Mouse (Mus musculus): ENCODE measurements around the gene Fam214b.
A peak's percentile ranks its signal among the peaks of the same experiment; 100 is the strongest.

Fam214b gene

DNA sequence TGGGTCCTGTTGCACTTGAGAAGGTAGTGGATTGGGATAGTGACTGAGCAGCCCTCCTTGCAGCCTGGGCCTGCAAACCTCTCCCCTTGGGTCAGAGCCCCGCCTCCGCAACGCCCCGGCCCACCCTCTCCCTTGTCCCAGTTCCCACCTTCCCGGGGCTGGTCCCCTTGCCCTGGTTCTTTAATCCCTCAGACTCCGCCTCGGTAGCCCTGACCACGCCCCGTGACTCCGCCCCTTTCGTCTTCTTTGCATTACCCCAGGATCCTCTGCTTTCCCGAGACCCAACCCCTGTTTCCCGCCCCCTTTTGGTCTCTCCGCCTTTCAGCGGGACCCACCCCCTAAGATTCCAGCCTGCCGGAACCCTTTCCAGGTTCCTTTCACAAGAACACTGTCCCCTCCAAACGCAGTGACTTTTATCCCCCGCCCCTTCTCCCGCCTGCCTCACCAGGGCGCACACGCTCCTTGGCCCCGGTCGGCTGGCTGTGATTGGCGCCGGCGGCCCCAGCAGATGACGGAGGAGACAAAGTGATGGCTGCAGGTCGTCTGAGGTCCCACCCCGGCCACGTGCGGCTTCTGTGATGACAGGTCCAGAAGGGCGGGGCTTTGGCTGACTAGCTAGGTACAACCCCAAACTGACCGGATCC, at the start of gene Fam214b:
TSS of gene Fam214b (minus strand) at position 562 of the 644 bp plus-strand sequence.
- DNase-seq (ENCODE audit: low spot score), result peak; percentile 97

DNA sequence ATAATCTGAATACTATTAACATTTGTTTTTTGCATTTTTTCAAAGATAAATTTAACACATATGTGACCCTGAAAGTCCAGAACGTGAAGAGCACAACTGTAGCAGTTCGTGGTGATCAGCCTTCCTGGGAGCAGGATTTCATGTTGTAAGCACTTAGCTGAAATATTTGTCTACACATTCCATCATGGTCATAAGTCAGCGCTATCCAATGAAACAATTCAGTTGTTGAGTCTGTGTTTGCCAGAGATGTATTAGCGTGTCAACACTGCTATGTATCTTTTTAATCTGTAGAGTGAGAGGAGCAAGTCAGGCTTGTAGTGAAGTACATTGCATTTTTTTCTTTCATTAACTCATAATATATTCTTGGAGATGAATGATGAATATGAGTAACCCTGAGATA, 45.2 kb upstream of the Fam214b start:
- DNase-seq (ENCODE audit: low spot score), result no peak

DNA sequence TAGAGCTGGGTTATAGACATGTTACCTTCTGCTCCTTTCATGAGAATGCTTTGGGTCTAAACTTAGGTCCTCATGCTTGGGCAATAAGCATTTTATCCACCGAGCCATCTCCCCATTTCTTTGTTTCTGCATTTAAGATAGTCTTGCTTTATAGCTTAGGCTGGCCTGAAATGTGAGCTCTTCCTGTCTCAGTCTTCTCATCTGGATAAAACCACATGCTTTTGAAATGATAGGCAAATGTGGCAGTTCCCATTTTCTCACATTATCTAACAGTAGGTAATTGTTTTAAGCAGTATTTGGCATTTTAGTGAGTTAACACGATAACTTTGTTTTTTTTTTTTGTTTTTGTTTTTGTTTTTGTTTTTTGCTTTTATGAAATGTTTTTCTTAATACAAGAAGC, 43.9 kb upstream of the Fam214b start:
- DNase-seq (ENCODE audit: low spot score), result no peak

DNA sequence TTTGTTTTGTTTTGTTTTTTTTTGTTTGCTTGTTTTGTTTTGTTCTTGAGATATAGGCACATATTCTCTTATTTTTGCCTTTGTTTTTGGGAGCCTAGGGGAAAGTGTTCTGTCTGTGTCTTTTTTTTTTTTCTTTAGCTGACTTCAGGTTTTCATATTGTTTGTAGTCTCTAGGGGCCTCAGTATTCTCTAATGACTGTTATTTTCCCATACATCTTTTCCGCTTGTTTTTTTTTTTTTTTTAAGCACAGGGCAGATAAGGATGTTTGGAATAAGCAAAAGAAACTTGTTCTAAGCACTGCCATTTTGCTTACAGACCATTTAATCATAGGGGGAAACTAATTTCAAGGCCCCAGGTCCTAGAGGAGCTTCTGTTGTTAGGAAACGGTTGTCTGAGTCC, 36.4 kb upstream of the Fam214b start:
- no peak for DNase-seq (ENCODE audit: low spot score)

DNA sequence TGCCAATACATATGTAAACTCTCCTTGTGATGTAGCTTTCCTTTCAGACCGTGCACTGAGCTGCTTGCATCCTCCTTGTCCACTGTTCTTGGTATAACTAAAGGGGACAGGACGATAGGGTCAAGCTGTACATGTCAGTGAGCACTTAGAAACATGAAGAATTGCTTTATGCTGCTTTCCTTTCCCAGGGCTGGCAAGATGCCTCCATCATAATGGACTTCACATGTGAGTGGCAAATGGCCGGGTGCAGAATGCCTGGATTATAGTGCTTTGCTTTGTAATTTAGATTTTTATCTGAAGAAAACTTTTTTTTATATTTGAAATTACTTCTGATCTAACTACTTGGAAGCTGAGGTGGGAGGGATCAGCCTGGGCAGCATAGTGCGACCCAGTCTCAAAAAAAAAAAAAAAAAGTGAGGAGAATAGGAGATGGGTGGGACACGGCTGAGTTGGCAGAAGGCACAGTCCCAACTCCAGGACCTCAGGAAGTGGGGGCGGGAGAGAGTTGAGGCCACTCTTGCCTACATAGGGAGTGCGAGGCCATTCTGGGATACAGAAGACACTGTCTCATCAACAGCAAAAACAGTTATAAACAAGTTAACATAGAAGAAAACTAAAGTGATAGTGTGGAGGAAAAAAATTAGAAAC, 32.2 kb upstream of the Fam214b start:
- DNase-seq (ENCODE audit: low spot score), result no peak

DNA sequence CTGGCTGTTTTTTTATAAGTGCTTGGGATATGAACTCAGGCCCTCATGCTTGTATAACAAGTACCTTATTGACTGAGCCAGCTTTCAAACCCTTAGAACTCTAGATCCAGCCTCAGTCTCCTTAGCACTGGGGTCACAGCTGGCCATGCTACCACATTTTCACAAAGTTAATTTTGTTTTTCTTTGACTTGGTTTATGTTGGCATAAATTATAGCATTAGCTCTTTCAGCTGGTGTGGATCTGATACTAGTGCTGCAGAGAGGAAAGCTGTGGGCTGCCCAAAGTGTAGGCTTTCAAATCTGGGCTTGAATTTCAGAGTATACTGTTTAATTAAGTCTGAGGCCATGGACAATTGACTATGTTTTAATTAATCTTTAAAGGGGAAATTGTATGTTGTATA, 28.9 kb upstream of the Fam214b start:
- DNase-seq (ENCODE audit: low spot score), result no peak

DNA sequence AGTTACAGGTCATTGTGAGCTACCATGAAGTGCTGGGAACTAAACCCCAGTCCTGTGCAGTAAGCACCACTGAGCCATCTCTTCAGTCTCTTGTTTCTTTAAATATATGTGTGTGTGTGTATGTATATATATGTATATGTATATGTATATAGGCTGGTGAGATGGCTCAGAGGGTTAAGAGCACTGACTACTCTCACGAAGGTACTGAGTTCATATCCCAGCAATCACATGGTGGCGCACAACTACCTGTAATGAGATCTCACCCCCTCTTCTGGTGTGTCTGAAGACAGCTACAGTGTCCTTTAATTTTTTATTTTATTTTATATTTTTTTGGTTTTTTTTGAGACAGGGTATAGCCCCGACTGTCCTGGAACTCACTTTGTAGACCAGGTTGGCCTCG, 19.5 kb upstream of the Fam214b start:
- DNase-seq (ENCODE audit: low spot score), result no peak

DNA sequence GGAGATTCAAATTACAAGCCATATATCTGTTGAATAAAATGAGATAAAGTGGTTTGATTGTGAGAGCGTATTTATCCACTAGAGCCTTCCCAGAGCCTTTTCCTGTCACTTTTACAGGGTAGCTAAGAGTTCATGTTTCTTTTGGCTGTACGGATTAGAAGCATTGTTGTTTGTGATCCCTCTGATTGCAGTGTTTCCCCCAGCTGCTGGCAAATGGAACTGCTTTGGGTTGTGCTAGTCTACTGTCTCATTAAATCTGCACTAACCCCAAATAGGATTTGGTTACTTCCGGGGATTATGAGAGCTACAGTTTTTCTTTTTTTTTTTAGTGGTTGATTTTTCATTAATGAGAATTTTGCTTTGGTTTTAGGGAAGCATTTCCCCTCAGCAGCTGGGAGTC, 14.3 kb upstream of the Fam214b start:
- no peak for DNase-seq (ENCODE audit: low spot score)

DNA sequence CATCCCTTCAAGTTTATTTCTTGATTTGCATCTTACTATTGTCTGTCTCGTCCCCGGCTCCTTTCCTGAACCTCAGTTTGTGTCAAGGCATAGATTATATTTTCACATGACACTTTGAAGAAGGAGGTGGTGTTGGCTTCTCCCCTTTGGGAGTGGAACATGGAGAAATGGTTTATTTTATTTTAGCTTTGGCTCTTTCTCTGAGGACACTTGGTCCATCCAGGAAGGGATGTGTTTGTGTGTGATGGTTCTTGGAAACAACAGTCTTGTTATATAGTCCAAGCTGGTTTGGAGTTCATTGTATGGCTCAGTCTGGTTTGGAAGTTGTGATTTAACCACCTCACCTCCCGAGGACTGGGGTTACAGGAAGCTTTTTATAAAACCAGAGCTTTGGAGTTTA, 13.7 kb upstream of the Fam214b start:
- DNase-seq (ENCODE audit: low spot score), result no peak

DNA sequence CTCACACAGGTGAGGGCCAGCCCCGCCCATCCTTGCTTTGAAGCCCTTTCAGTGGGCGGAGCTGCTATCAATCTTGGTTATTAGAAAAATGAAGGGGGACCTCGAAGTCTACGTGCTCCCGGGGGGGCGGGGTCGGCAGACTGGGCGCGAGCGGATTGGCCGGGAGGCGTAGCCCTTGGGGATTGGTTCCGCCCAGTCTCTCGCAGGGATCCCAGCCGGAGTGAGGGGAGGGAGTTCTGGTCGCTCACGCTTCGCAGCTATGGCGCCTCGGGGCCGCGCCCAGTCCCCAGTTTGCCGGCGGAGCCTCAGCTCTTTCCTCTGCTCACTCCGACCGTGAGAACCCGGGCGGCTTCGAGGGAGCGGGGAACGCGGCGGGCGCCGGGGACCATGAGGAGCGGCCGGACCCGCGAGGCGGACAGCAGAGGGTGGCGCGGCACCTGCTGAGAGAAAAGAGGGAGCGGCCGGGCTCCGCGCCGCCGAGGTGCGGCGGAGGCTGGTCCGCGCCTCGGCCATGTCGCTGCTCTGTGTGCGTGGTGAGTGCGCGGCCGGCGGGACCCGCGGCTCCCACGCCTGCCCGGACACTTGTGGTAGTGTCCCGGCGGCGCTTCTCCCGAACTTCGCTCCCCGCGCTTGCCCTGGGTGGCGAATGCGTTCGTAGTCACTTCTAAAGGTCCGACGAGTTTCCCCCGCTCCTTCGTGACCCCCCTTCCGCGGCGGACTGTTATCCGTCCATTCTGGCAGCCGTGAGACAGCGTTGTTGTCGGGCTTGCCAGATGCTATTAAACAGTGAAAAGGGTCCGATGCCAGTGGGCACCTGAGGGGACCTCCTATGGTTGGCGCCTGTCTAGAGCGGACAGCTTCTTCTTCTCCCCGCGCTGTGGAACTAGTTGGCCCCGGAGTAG, 13.0 kb upstream of the Fam214b start, which contains the start of gene Unc13b:
TSS of gene Unc13b (plus strand) at position 201 of the 902 bp plus-strand sequence.
- peak; percentile 94 for DNase-seq (ENCODE audit: low spot score)

DNA sequence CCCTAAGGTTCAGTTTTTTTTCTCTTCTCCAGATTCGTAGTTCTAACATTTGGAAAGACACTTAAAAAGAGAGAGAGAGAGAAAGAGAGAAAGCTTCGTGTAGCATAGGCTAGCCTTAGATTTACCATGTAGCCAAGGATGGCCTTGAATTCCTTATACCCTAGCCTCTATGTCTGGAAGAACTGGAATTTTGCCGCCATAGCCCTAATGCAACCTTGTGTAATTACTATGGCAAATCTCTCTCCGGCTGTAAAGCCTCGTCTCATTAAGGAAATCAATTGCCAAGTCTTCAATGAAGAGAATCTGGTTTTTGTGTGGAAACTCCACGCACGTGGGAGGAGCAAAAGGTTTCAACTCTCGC, 12.4 kb upstream of the Fam214b start:
- DNase-seq (ENCODE audit: low spot score), result no peak

DNA sequence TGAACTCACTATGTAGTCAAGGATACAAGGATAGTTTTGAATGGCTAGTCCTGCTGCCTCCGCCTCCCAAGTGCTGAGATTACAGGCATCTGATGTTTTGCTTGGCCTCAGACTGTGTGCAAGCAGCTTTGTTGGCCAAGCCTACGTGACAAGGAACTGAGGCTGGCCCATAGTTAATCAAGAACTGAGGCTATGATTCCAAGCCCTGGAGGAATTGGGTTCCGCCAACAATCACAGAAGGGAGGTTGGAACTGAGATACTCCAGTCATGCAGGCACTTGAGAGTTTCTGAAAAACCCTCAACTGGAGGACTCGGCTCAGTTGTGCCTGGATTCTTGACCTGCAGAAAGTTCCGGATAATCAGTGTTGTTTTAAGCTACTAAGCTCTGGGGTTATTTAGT, 11.6 kb upstream of the Fam214b start:
- no peak for DNase-seq (ENCODE audit: low spot score)

DNA sequence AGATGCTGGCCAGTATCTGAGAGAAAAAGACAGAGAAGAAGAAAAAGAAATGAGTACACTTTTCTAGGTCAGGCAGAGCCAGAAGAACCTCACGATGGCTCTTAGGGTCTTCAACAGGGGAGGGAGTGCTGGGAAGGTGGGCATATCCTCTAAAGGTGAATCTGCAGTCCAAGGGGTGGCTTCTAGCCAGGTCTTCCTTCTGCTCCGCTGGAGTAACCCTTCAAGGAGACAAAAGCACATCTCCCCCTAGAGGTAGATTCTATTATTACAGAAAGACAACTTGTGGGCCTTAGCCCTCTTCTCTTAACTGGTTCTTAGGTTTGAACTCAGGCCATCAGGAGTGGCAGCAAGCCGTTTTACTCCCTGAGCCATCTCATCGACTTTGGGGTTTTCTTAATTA, 6.6 kb upstream of the Fam214b start:
- DNase-seq (ENCODE audit: low spot score), result no peak

DNA sequence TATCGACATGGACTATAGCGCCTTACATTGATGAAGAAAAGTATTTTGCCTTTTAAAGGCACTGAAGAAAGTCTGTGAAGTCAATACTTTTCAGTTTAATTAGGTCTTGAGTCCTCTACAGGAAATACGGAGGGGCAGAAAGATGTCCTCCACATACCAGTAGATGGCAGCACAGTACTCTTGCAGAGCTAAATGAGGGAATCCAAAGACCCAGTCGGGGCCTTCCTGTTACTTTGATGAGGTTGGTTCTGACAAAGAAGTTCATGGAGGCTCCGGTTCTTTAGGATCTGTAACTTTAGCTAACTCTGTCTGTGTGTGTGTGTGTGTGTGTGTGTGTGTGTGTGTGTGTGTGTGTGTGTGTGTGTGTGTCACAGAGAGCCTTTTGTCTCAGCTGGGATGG, 1.2 kb upstream of the Fam214b start:
- peak; percentile 63 for DNase-seq (ENCODE audit: low spot score)

DNA sequence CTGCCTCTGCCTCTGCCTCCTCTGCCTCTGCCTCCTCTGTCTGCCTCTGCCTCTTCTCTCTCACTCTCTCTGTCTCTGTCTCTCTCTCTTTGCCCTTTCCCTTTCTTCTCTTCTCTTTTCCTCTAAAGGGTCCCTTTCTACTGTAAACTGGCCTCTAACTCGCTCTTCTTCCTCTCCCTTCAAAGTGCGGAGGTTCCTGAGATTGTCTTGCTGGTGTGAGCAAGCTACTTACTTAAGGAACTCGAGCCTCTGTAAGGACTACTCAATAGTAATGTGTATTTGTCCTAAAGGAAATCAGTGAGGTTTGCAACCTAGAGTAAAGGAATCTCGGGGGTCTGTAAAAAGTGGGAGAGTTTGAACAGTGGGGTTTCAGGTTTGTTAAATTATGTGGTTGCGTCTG, 587 bp upstream of the Fam214b start:
- no peak for DNase-seq (ENCODE audit: low spot score)

DNA sequence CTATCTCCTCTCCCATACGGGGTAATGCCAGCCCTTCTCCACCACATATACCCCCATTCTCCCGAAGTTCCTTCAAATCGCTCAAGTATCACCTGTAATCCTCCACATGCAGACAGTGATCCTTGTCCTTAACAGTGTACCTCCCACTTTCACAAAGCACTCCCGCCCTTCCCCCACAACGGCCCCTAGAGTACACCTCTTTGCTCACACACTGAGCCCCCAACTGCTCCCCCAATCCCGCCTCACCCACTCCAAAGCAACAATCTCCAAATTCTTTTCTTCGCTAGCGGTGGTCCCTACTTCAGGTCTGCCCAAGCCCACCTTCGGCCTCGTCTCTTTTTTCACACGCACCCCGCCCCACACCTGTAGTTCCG, 748 bp downstream of the Fam214b start:
- no peak for DNase-seq (ENCODE audit: low spot score)

DNA sequence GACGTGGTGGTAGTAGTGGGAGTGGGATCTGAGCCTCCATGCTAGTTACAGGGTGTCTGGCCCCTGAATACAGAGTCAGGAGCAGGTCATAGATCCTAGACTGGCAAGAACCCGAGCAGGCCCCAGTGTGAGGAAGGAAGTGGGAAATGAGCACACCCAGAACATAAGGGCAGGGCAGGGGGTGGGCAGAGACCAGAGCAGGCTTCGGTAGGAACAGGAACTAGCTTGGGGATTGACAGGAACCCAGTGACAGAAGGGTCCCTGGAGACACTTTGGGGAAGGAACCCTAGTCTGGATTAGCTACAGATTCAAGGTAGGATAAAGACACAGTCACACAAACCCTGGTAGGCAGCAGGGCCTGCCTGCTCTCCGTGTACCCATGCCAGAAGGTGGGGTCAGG, 1.3 kb downstream of the Fam214b start:
- DNase-seq (ENCODE audit: low spot score), result no peak

DNA sequence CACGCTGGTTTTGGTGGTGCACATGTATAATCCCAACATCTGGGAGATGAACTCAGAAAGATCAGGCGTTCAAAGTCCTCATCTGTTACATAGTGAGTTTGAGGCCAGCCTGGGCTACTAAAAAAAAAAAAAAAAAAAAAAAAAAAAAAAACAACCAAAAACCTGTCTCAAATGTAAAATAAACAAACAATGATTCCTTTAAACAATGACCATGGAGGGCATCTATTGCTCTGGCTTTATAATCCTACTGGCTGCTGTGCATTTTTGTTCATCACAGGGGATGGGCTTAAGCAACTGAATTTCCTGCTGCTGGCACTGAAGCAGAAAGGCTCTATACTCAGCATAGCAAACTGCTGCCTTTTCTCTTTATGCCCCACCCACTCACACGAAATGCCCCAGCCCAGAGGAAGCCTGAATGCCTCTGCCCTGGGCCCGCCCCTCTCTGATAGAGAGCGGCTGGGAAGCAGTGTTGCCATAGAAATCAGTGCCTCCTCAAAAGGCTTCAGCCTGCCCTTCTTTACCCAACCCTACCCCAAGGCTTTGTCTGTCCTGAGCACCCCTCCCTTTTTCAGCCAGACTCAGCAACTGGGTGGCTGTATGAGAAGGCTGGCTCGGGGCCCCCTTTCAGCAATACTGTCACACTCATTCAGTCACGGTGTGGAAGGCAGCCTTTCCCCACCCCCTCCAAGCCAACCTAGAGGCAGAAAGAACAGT, 2.2 kb downstream of the Fam214b start:
- DNase-seq (ENCODE audit: low spot score), result peak; percentile 78

DNA sequence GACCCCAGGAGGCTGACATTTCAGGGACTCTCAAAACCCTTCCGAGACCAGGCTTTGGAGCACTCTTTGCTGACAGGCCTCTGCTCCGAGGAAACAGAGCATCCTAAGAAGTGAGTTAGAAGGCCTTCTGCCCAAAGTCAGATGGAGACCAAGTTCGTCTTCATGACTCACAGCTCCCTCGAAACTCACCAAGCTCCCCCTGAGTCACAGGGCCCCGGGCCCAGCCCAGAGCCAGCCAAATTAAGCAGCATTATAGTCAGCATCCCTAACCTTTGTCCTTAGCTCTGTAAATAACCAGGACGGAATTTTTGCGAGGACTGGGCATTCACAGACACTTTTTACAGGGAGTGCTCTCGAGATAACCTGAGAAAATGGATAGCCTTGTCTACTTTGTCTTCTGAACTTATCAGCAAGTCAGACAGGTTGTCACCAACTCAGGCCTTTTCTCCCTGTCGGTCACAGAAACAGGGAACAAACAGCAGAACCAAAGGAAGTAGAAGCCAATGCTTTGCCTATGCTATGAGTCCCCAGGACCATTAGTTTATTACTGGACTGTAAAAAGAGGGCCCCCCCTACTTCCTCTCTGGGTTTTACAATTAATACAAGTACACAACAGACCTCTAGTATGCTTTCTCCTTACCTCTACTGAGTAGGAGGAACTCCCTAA, 5.0 kb downstream of the Fam214b start:
- no peak for DNase-seq (ENCODE audit: low spot score)

DNA sequence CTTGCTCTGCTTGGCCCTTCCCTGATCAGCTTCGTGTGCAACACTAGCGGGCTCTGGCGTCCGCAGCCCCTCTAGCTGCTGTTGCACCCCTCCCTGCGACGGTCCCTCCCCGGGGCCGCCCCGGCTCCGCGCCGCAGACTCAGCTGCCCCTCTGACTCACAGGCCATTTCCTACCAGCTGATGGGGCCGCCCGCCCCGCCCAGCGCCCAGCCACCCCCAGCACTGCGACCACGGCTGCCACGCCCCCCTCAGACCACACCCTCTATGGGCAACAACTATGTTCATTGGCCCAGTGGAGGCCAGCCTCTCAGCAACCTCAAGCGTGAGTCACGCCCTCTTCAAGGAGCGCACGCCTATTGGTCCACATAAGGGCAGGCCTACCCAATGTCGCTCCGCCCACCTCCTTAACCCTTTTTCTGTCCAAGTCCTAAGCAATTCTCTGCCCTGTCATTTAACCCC, 5.9 kb downstream of the Fam214b start:
- DNase-seq (ENCODE audit: low spot score), result peak; percentile 97

DNA sequence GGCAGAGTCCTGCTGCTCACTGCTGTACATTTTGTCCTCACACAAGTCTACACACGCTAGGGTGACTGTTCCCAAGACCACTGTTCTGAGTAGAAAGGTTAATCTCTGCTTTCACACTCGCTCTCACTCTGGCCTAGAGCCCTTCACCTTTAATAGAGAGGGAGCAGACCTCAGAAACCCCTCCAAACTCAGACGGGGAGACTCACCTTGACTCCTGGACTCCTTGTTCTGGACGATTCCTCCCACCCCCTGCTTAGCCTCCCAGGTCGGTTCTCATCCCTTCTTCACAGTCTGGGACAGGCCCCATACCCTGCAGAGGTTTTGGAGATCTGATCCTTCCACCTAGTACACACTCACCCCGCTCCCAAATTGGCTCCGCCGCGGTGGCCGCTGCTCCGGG, 6.4 kb downstream of the Fam214b start:
- DNase-seq (ENCODE audit: low spot score), result no peak

Data from ovary, adult 18-20 months (tissue).